Mouse (Mus musculus) small intestine, adult 2 months (tissue): Measurements from ENCODE around the gene R3hdm2. TPM values are rescaled to one million over a fixed set of nuclear protein-coding genes. Genes with fewer than 3 reads are reported as not detected.

Experiments
- H3K27ac ChIP-seq: fragments of 200-500 bp; 2 replicates; pipeline ENCODE4 v1.5.1; 2012; ENCODE audit warnings: low read depth, low read length, control low read depth, inconsistent platforms; ENCODE audit not compliant: insufficient read depth
- H3K27me3 ChIP-seq: fragments of 200-500 bp; 2 replicates; pipeline ENCODE4 v1.6.1; 2012; ENCODE audit warnings: mild to moderate bottlenecking, moderate library complexity, low read length, inconsistent platforms; ENCODE audit not compliant: control insufficient read depth, insufficient read depth
- H3K36me3 ChIP-seq: fragments of 200-500 bp; 2 replicates; pipeline ENCODE4 v1.6.1; 2012; ENCODE audit warnings: mild to moderate bottlenecking, low read length, control low read depth, inconsistent platforms; ENCODE audit not compliant: control insufficient read depth, insufficient read depth
- H3K4me1 ChIP-seq: fragments of 200-500 bp; 2 replicates; pipeline ENCODE4 v1.6.1; 2012; ENCODE audit warnings: low read length, inconsistent platforms, mixed read lengths; ENCODE audit not compliant: control insufficient read depth, insufficient read depth, insufficient read length
- H3K4me3 ChIP-seq: fragments of 200-500 bp; 2 replicates; pipeline ENCODE4 v1.5.1; 2012; ENCODE audit warnings: low read depth, mild to moderate bottlenecking, control low read depth, inconsistent platforms, low read length, moderate library complexity
- CTCF ChIP-seq: fragments of 200-500 bp; IDR thresholded peaks from 2 replicates; pipeline ENCODE4 v1.5.1; 2012; ENCODE audit warnings: low read depth, mild to moderate bottlenecking, control low read depth, inconsistent platforms, low read length, moderate library complexity, mixed read lengths; ENCODE audit not compliant: insufficient replicate concordance, insufficient read length; ENCODE audit errors: extremely low read depth
- POLR2A ChIP-seq: fragments of 200-500 bp; IDR thresholded peaks from 2 replicates; pipeline ENCODE4 v1.6.1; 2012; ENCODE audit warnings: low read depth, mild to moderate bottlenecking, control low read depth, inconsistent platforms, low read length, moderate library complexity
- WGBS: fragments of 180-500 bp; shearing (Covaris S2); methylation state at CpG from one replicate; pipeline ENCODE4 v1.1.7; 2018; 5-methylcytosine and 5-hydroxymethylcytosine counted together
- polyA plus RNA-seq: library from polyadenylated mRNA; depleted of rRNA; stranded (reverse); fragments of >200 nt; gene quantifications from 2 replicates; pipeline ENCODE4 v1.2.3, GENCODE M21; 2012

Gene R3hdm2
- polyA plus RNA-seq, 1 experiment: 103 TPM

DNA sequence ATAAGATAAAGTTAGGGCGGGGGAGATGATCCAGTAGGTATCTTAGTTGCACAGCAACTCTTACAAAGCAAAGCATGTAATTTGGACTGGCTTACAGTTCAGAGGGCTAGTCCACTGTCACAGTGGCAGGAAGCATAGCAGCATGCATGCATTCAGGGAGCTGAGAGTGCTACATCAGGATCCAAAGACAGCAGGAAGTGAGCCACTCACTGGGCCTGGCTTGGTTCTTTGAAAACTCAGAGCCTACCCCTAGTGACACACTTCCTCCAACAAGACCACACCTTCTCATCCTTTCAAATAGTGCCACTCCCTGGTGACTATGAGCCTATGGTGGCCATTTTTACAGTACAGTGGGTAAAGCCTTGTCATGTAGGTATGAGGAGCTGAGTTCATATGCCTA lies 73.6 kb downstream of the R3hdm2 start:
- TF ChIP-seq CTCF: no peak
- TF ChIP-seq POLR2A: no peak
- Histone ChIP-seq H3K4me1 (no peaks in the 10 kb centered on the region), H3K36me3 (peaks cover 53% of the 10 kb centered on the region), H3K27me3 (no peaks in the 10 kb centered on the region), H3K27ac (no peak overlapping the region), H3K4me3 (no peak overlapping the region)
- WGBS: 98% methylated on average over 1 of the region's 1 CpGs

GRCm38 (mm10) chr10:127462411-127463096 lies 82.4 kb downstream of the R3hdm2 start:
- Histone ChIP-seq H3K36me3 (peaks cover 42% of the 10 kb centered on the region), H3K4me3 (no peak overlapping the region), H3K27me3 (no peaks in the 10 kb centered on the region), H3K27ac (0 out of 2 replicates have a peak overlapping the region, but pooled peaks have one; percentile 39), H3K4me1 (peaks cover 9% of the 10 kb centered on the region; the same call in 1 of the 2 replicates)
- 65% methylated on average over 5 of the region's 5 CpGs for WGBS
- no peak for TF ChIP-seq CTCF
- no peak for TF ChIP-seq POLR2A

- TF ChIP-seq CTCF: no peak
- no peak for TF ChIP-seq POLR2A
- WGBS: 73% methylated on average over 15 of the region's 15 CpGs
- peaks cover 24% of the 10 kb centered on the region for H3K36me3 ChIP-seq
- no peaks in the 10 kb centered on the region for H3K4me1 ChIP-seq
- no peak overlapping the region for H3K27ac ChIP-seq
- no peaks in the 10 kb centered on the region for H3K27me3 ChIP-seq
- H3K4me3 ChIP-seq: no peak overlapping the region
Measured at GRCm38 (mm10) chr10:127471281-127471988, 91.3 kb downstream of the R3hdm2 start.

- Histone ChIP-seq H3K4me1 (no peaks in the 10 kb centered on the region), H3K4me3 (no peak overlapping the region), H3K36me3 (peaks cover 29% of the 10 kb centered on the region), H3K27me3 (no peaks in the 10 kb centered on the region), H3K27ac (no peak overlapping the region)
- TF ChIP-seq CTCF (no peak), POLR2A (no peak)
- 90% methylated on average over 9 of the region's 9 CpGs for WGBS
Measured at GRCm38 (mm10) chr10:127472722-127473121, 92.6 kb downstream of the R3hdm2 start.

GRCm38 (mm10) chr10:127475175-127475574 lies 95.0 kb downstream of the R3hdm2 start:
- 97% methylated on average over 4 of the region's 4 CpGs for WGBS
- Histone ChIP-seq H3K4me1 (no peaks in the 10 kb centered on the region), H3K4me3 (no peak overlapping the region), H3K27me3 (no peaks in the 10 kb centered on the region), H3K27ac (no peak overlapping the region), H3K36me3 (peaks cover 28% of the 10 kb centered on the region)
- TF ChIP-seq POLR2A (no peak), CTCF (no peak)

- Histone ChIP-seq H3K27me3 (no peaks in the 10 kb centered on the region), H3K4me3 (no peak overlapping the region), H3K4me1 (no peaks in the 10 kb centered on the region), H3K36me3 (peaks cover 28% of the 10 kb centered on the region), H3K27ac (no peak overlapping the region)
- WGBS: 90% methylated on average over 3 of the region's 3 CpGs
- TF ChIP-seq CTCF (no peak), POLR2A (no peak)
Measured at GRCm38 (mm10) chr10:127476541-127476940, 96.4 kb downstream of the R3hdm2 start.

DNA sequence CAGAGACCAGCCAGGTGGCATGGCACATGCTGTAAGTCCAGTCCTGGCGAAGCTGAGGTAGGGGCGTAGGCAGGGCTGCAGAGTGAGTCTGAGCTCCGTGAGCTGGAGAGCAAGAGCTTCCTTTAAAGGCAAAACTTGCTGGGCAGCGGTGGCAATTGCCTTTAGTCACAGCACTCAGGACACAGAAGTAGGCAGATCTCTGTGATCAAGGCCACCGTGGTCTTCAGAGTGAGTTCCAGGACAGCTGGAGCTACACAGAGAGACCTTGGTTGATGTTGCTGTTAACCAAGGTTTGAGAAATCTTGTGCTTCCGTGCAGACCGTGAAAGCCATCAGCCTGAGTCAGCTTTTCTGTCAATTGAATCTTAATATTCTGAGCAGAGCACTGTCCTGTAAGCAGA lies 97.2 kb downstream of the R3hdm2 start:
- peaks cover 25% of the 10 kb centered on the region for H3K36me3 ChIP-seq
- H3K27ac ChIP-seq: no peak overlapping the region
- H3K4me3 ChIP-seq: no peak overlapping the region
- WGBS: 89% methylated on average over 7 of the region's 7 CpGs
- TF ChIP-seq POLR2A (no peak), CTCF (no peak)
- no peaks in the 10 kb centered on the region for H3K27me3 ChIP-seq
- no peaks in the 10 kb centered on the region for H3K4me1 ChIP-seq

- Histone ChIP-seq H3K4me3 (no peak overlapping the region), H3K27me3 (no peaks in the 10 kb centered on the region), H3K36me3 (peaks cover 16% of the 10 kb centered on the region), H3K4me1 (no peaks in the 10 kb centered on the region), H3K27ac (no peak overlapping the region)
- no peak for TF ChIP-seq POLR2A
- no peak for TF ChIP-seq CTCF
- WGBS: 92% methylated on average over 4 of the region's 4 CpGs
Measured at GRCm38 (mm10) chr10:127479131-127479530, 99.0 kb downstream of the R3hdm2 start.
